Mouse (Mus musculus): ENCODE results near the gene Cdh4.

Cdh4 gene

DNA sequence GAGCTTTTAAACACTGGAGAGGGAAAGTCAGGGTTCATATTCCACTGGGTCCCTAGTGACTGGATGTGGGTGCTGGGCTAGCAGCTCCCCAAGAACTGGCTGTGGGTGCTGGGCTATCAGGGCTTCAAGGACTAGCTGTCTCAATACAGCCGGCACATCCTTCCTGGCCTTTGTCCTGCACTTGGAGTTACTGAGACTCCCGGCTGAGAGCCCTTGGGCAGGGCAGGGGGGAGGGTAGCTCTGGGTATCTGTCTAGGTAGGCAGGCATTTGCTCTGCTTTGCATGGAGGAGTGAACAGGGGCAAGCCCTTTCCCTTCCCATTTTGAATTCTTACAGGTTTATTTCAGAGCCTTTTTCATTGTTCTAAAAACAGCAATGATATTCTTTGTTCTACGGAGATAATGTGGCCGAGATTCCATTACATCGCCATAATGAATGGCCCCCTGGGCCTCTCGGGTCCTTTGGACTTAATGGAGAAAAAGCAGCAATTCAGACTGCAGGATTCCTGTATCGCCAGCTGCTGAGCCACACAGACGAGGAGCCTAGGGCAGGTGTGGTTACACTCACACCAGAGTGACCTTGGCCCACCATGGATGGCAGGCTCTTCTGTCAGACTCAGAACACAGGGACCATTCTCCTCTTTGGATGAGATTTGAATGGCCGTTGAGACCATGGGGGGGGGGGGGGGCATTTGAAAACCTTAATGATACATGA lies 97.5 kb downstream of the Cdh4 start:
- no peak for DNase-seq

- no peak for DNase-seq
Measured at GRCm38 (mm10) chr2:179541096-179541495, 98.9 kb downstream of the Cdh4 start.

- no peak for DNase-seq
Measured at GRCm38 (mm10) chr2:179547627-179548026, 105.4 kb downstream of the Cdh4 start.

- DNase-seq: peak in 1 of 2 experiments; percentile 14
Measured at GRCm38 (mm10) chr2:179555928-179556327, 113.7 kb downstream of the Cdh4 start.

GRCm38 (mm10) chr2:179562350-179562749 lies 120.1 kb downstream of the Cdh4 start:
- no peak for DNase-seq

DNA sequence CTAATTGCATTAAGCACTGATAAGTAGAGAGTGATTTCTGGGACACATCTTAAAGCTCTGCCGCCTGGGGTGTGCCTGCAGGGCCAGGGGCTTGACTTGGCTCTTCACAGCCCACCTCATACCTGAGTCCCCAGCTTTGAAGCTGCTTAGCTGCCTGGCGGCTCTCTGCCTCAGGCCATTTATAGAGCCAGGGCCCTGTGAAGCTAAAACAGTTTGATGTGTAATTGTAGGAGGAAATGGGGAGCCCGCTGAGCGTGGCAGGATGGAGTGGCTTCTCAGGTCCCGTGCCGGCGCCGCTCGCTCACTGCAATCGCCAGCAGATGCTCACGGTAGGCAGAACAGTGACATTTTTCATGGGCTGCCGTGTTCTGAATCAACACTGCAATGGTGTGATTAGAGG lies 123.4 kb downstream of the Cdh4 start:
- DNase-seq: peak; percentile 14 to 27

GRCm38 (mm10) chr2:179567886-179568285 lies 125.7 kb downstream of the Cdh4 start:
- DNase-seq: no peak

DNA sequence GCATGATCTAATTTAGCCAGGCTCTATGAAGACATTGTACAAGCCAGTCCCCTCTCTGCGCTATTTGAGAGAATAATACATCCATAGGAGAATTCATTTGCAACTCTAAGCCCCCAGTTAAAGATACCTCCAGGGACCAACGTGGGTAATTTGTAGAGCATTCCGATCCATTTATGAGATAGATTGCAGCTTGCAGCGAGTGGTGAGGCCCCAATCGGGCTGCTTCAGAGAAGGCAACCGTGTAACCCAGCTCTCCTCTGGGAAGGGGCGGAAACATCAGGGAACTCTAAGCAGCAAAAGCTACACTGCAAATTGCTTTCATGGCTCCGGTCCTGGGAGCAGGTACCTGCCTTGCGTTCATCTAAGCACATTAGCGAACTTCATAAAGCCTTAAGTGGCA lies 126.9 kb downstream of the Cdh4 start:
- DNase-seq: no peak

GRCm38 (mm10) chr2:179571175-179571769 lies 129.0 kb downstream of the Cdh4 start:
- no peak for DNase-seq

DNA sequence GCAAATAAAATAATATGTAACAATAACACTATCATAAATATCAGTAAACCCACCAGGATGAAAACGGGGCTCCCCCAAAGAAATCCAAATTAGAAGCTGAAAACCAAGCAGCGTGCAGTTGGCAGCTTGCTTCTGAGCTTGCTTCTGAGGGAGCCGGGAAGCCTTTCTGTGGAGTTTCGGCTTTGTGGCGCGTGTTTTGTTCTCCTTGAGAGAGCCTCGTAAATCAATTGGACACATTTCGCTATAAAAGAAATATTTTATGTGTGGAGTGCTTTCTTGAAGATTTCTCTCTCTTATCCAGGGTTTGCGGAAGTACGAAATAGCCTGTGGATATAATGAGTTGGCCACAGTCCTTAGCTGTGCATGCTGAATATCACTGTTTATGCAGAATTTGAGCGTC lies 131.1 kb downstream of the Cdh4 start:
- no peak for DNase-seq

DNA sequence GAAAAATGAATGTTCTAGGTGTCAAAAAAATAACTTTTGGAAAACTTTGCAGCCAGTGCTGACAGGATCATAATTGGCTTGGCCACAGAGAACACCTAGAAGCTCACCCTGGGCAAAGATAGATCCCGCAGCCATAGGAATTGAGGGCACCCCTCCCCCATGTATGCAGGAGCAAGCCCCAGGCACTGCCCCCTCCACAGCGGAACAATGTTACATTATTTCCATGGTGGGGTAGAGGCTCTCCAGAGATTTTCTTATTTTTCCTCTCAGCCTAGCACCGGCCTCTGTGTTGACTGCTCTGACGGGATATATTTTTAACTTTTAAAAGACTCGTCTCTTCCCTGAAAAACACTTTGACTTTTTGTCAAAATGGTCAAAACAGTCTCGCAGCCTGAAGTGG lies 131.6 kb downstream of the Cdh4 start:
- DNase-seq: no peak

DNA sequence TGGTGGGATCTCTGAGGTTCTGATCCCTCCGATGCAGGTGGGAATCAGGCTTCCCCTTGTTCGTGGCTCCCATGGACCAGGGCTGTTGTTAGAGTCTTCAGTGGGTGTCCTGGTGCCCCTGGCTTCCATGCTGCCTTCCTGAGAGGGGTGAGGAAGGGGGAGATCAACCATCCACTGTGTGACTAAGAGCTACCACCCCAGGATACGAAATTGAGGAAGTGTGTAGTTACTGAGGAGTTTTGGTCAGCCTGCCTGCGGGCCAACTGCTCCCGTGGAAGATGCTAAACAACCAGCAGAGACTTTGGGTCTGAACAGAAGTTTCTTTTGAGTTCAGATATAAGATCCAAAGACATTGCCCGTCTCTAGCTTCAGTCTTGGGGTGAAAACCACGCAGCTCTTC lies 133.4 kb downstream of the Cdh4 start:
- no peak for DNase-seq

DNA sequence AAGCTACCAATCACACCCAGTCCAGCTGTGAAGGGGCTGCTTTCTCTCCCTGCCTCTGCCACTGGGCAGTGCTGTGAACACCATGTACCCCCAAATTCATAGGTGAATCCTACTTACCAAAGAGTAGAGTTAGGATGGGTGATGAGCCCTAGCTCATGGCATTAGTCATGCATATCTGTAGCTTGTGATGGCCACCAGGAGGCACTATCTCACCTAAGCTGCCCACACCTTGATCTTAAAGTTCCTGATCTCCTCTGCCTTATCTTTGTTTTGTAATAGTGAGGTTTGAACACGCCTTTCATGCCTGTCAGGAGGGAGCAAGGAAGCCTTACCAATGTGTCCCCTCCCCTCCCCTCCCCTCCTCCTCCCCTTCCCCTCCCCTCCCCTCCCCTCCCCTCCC lies 134.0 kb downstream of the Cdh4 start:
- DNase-seq: peak; percentile 38 to 40

DNA sequence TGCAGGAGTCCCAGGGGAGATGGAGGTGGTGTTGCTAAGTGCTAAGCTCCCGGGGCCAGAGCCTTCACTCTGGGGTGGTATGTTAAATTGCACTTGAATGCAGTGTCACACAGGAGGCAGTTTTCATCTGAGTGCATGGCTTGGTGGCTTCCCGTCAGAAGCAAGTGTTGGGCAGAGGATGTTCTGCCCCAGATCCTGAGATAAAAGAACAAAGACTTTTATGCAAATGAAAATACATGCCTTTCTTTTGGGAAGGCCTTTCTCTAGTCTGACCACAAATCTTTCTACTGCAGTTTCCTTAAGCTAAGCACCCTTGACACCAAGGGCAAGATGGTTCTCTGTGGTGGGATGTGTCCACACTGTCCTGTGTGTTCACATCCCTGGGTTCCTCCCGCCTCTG lies 136.1 kb downstream of the Cdh4 start:
- no peak for DNase-seq

DNA sequence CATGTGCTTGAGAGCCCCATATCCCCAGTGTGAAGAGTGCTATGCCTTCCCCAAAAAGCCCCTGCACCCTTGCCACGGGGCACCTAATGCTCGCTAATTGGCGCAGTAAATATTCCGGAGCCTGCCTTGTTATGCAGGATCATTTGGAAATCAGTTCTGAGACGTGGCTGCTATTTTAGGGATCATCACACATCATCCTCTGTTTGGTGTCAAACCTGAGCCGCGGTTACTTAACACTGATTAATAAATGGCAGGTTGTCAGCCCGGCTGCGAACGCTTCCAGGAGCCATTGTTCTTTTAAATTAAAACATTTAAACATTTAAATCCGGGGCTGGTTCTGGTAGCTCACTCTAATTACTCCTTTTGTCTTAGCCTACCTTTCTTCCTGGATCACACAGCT lies 136.6 kb downstream of the Cdh4 start:
- no peak for DNase-seq

DNA sequence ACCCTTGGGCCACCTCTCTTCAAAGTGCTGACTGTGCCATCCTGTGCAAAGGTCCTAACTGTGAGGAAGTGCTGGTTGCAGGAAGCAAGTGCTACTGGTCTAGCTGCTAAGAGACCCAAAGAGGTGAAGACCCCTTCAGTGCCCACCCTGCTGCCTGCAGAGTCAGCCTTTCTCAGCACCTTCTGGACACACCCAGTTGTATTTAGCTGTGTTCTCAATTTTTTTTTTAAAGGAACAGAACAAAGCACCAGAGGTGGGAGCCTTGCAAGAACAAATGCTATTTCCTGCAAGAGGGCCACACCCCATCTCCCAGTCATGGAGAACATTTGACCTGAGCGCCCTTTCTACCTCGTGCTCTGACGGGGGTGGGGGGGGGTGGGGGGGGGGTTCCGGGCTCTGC lies 138.2 kb downstream of the Cdh4 start:
- DNase-seq: no peak

- DNase-seq: no peak
Measured at GRCm38 (mm10) chr2:179581058-179581457, 138.8 kb downstream of the Cdh4 start.

- no peak for DNase-seq
Measured at GRCm38 (mm10) chr2:179582966-179583365, 140.7 kb downstream of the Cdh4 start.

DNA sequence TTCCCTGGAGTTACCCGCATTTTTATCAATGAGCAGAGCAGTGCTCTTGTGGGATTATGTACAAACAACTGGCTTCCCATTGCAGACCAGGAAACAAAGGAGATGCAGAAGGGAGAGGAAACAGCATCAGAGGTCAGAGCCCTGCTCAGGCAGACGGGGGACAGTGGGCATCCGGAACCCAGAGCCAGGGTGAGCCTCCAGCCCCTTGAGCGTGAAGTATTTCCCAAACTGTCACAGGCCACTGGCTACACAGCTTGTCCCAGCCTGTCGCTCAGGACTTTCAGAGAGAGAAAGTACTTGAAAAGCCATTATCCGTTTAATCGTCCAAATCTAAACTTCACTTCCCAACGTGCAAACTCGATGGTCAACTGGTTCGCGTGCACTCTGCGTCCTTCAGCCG lies 142.4 kb downstream of the Cdh4 start:
- no peak for DNase-seq

DNA sequence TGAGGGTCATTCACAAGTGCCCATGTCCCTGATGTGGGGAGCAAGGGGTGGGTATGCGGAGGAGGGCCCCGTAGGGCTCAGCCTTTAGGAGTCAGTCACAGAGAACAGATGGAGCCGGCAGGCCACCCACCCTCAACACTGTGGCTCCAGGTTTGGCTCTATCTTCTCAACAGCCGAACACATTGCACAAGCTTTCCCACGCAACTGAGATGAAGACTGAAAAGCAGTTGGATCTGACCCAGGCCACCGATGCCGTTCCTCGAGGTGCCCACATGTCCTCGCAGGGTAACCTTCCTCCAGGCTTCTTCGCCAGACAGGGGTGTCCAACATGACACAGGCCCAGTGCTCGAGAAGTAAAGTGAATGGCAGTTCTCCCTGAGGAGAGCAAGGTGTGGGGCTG lies 144.2 kb downstream of the Cdh4 start:
- DNase-seq: no peak

DNA sequence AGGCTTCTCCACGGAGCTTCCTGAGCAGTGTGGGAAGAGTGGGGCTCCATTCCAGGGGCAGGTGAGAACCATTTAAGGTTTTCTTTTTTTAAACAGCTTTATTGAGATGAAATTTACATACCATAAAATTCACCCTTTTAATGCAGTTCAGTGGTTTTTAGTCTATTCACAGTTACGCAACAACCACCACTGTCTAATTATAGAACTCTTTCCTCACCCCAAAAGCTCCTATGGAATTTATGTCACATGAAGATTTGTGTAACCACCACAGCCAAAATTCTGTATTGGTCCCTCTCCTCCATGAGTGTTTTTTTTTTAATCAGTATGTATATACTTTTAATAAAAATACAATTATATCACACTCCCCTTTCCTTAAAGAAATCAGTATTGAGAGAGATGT lies 144.8 kb downstream of the Cdh4 start:
- no peak for DNase-seq

GRCm38 (mm10) chr2:179591661-179592060 lies 149.4 kb downstream of the Cdh4 start:
- DNase-seq: peak; percentile 44 to 64

DNA sequence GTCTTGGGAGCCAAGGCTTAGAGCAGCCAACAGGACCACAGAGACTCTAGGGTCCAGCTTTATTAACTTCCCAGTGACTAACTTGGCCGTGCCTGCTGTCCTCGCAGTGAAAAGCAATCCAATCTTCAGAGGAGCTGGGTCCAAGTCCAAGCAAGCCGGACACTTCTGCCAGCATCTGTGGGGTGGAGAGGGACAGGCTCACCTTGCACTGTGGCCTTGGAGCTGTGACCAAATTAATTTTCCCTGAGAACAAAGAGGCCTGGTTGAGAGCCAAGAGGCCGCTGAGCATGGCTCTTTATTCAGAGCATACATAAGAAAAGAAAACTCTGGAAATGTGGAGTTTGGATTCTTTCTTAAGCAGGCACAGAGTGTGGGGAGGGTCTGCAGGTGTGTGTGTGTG lies 152.8 kb downstream of the Cdh4 start:
- DNase-seq: peak in 1 of 2 experiments; percentile 21

GRCm38 (mm10) chr2:179598886-179599285 lies 156.7 kb downstream of the Cdh4 start:
- no peak for DNase-seq

GRCm38 (mm10) chr2:179599886-179600285 lies 157.7 kb downstream of the Cdh4 start:
- peak; percentile 43 to 45 for DNase-seq
